Mouse (Mus musculus): ENCODE results near the gene Tpd52l1. TPM values are rescaled to one million over a fixed set of nuclear protein-coding genes. Genes with fewer than 3 reads are reported as not detected.
"Not testable (repeated sequence)": the region's sequence is repeated elsewhere in the genome, so short reads cannot be mapped to it uniquely, and the experiment has no call there.

Tpd52l1 gene
- 10 to 100 TPM; 15.9 to 19.7 TPM for total RNA-seq (2021)
- long read RNA-seq, experiment 1, transcript Tpd52l1-204 (5 exons, 1,103 nt) = major isoform, 30 of 37 reads
- long read RNA-seq, experiment 1, partial matches to known transcripts = 0 of 37 reads
- long read RNA-seq, experiment 1, other reads (novel, unspliced or antisense) = 6 of 37 reads
- long read RNA-seq, experiment 2, transcript Tpd52l1-204 (5 exons, 1,103 nt) = major isoform, 31 of 36 reads
- long read RNA-seq, experiment 2, partial matches to known transcripts = 0 of 36 reads
- long read RNA-seq, experiment 2, other reads (novel, unspliced or antisense) = 3 of 36 reads

- peak; percentile 77 for DNase-seq
These were observed at the start of gene Tpd52l1 for GRCm38 (mm10) chr10:31445291-31446124. Gene Tpd52l1 (minus strand): TSS chr10:31445958.

GRCm38 (mm10) chr10:31494296-31494695 is 48.5 kb upstream of the Tpd52l1 start:
- no peak for DNase-seq

GRCm38 (mm10) chr10:31467043-31467898 is 21.5 kb upstream of the Tpd52l1 start:
- no peak for DNase-seq

GRCm38 (mm10) chr10:31465840-31466541 is 20.2 kb upstream of the Tpd52l1 start:
- DNase-seq = no peak

GRCm38 (mm10) chr10:31465424-31465823 is 19.7 kb upstream of the Tpd52l1 start:
- DNase-seq = no peak

- DNase-seq = no peak
These were observed 17.3 kb upstream of the Tpd52l1 start for GRCm38 (mm10) chr10:31463044-31463443.

GRCm38 (mm10) chr10:31456806-31457205 is 11.0 kb upstream of the Tpd52l1 start:
- DNase-seq = no peak

GRCm38 (mm10) chr10:31447083-31447482 is 1.3 kb upstream of the Tpd52l1 start:
- no peak for DNase-seq

GRCm38 (mm10) chr10:31444206-31444605 is 1.6 kb downstream of the Tpd52l1 start:
- no peak for DNase-seq

- DNase-seq = no peak
These were observed 4.3 kb downstream of the Tpd52l1 start for GRCm38 (mm10) chr10:31441491-31441890.

- no peak for DNase-seq
These were observed 9.7 kb downstream of the Tpd52l1 start for GRCm38 (mm10) chr10:31436047-31436446.

GRCm38 (mm10) chr10:31417956-31418355 is 27.8 kb downstream of the Tpd52l1 start:
- no peak for DNase-seq

GRCm38 (mm10) chr10:31392990-31393389 is 52.8 kb downstream of the Tpd52l1 start:
- DNase-seq = no peak

GRCm38 (mm10) chr10:31390777-31391395 is 54.9 kb downstream of the Tpd52l1 start:
- DNase-seq = no peak

- not testable (repeated sequence) for DNase-seq
These were observed 57.2 kb downstream of the Tpd52l1 start for GRCm38 (mm10) chr10:31388566-31388965.

GRCm38 (mm10) chr10:31370200-31370599 is 75.6 kb downstream of the Tpd52l1 start:
- not testable (repeated sequence) for DNase-seq

GRCm38 (mm10) chr10:31359749-31360148 is 86.0 kb downstream of the Tpd52l1 start:
- DNase-seq = no peak

- no peak for DNase-seq
These were observed 90.8 kb downstream of the Tpd52l1 start for GRCm38 (mm10) chr10:31354886-31355461.

GRCm38 (mm10) chr10:31354141-31354540 is 91.6 kb downstream of the Tpd52l1 start:
- no peak for DNase-seq

- no peak for DNase-seq
These were observed 92.8 kb downstream of the Tpd52l1 start for GRCm38 (mm10) chr10:31352845-31353427.

All from gastrocnemius, postnatal 25 days (tissue).